Mouse (Mus musculus) cerebellum, postnatal 25 days (tissue): Measurements from ENCODE around the gene 2410131K14Rik.

ENCODE experiments used
- DNase-seq, 2 experiments: peaks; one replicate each; pipeline ENCODE4 v3.0.0; 2021; ENCODE audit warnings: mixed read lengths in 2 of 2

2410131K14Rik gene

DNA sequence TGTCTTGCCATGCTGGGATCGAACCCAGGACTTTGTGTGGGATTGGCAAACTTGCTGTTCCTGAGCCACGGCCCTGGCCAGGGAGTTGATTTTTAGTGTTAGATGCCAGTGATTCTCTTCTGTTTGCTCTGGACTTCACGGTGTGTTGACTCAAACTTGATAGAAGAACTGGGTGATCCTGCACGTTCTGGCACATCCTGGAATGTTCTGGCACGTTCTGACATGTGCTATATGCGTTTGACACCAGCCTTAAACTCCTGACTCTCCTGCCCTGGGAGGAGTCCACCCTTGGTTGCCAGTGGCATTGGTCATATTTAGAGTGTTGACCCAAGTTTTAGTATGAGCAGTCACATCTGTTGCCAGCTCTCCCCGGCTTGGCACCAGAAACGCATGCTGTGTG is 17.4 kb downstream of the 2410131K14Rik start:
- DNase-seq = no peak

DNA sequence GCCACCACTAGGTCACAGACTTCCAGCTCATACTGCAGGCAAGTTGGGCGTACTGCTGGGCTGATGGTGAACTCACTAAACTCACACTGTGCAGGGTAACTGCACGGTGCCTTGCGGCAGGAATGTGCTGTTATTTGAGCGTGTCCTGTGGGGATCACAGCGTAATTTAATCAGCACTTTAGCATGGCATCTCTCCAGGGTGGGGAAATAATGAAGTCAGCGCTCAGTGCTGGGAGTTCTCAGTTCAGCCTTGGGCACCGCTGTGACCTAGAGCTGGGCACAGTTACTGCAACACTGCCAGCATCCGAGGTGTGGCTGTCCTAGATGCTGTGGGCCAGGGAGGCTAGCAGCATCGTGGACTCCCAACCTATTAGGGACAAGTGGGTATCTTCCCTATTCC is 19.3 kb downstream of the 2410131K14Rik start:
- no peak for DNase-seq

DNA sequence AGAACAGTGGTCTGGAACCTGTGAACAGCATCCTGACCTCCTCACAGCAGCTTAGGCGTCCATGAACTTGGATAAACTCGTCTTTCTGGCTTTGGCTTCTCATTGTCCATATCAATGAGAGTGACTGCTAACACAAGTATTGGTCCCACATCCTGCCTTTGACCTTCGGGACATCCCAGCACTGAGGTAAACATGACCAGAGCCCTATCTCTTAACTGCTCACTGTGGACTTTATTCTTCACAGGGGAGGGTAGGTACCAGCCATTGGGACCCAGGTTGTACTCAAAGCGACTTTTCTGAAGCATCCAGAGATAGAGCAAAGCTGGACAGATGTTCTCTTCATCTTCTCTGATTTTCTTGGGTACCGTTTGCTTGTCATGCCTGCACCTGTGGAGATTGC is 20.3 kb downstream of the 2410131K14Rik start:
- DNase-seq = no peak

DNA sequence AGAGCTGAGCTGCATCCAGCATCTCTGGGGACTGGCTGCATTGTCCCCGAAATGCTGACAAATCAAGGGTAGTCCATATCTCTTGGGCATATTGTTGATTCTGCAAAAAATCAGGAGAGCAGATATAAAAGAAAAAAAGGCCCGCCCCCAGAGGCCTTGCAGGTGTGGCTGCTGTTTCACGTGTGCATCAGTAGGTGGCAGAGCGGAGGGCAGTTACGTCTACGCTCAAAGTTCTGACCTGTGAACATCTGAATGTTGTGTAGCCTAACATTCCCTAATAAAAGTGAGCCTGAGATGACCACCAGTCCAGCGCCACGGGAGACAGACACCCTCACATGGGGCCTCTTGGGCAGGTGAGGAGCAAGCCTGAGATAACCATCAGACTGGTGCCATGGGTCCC is 21.3 kb downstream of the 2410131K14Rik start:
- DNase-seq = no peak

DNA sequence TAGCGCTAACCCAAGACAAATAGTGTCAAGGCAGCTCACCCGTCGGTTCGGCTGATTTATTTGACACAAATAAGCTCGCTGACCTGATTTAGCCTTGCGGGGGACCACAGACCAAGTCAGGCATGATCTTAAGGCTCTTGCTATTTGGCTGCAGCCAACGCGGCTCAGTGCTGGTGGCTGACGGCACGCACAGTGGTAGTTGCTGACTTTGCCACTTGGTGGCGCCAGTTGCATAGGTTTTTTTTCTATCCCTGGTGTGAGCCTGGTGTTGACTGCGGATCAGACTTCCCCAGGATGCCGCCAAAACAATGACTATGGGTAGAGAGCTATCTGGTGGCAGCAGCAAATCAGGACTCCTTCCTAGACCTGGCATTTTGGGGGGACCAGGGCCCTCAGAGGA is 24.0 kb downstream of the 2410131K14Rik start:
- peak; percentile 95 for DNase-seq

DNA sequence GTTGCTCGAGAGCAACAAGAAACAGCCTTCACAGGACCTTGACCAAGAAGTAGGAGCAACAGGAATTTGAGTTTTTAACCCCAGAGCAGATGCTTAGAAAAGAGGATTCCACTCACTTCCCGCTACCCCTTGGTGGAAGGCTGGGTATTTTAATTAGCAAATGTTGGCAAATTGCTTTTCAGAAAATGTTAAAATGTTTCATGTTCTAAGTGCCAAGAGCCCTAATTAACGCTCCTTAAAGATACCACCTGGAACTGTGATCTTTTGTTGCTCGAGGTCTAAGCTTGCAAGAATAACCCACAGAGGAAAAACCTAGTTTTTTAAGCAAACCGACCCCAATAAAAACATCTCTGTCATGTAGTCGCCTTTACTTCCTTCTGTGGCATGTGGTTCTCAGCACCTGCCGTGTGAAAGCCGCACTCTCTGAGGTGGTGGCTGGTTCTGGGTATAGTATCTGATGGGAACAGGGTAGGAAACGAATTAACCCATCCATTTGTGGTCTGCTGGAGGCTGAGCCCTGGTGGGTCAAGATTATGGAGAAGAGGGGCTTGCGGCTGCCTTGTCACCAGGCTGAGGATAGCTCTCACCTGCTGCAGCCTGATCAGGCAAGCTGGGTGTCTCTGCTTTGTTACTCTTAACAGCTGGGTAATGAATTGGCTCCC is 26.6 kb downstream of the 2410131K14Rik start:
- no peak for DNase-seq

DNA sequence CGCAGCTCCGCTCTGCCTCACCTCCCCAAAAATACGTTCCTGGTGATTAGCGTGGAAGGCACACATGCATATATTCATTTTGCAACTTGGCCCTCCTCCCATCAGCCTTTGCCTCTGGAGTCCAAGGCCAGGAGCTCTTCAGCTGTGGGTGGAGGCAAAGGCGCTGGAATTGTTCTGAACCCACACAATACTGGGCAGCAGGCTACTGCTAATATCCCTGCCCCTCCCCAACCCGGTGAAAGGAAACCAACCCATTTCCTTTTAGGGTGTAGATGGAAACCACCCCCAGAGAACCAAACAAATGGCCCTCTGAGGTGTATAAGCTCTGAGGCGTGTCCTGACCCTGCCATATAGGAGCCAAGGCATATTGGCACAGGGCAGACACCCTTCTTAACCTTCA is 28.4 kb downstream of the 2410131K14Rik start:
- DNase-seq = no peak

DNA sequence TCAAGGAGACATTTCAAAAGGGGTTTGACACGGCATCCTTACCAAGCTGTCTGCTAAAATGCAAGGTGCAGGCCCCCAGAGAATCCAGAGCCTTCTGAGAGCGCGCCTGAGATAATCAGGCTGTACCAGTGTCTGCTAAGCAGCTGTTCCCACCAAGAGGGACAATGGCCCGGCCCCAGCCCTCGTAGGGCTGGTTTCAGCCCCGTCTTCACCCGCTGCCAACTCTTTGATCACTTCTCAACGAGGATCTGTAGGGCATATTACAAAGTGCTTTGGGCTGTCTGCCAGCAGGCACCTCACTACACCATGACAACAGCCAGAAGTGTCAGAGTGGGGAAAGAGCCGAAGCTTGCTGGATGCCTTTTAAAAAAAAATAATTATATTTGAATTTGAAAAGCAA is 29.5 kb downstream of the 2410131K14Rik start:
- no peak for DNase-seq

DNA sequence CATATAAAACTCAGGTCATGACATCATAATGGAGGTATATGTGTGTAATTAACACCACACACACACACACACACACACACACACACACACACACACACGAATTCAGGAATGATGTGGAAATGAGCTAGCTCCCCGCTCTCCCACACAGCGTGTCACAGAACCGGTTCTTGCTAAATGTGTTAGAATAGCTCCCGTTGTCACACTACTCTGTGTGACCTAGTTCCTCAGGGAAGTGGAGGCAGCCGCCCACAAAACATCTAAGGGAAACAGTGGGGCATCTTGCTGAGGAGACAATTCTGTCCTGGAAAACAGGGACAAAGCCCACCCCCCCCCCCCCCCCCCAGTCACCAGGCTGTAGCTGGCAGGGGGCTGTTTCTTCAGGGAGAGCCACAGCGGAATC is 31.3 kb downstream of the 2410131K14Rik start:
- DNase-seq = no peak

DNA sequence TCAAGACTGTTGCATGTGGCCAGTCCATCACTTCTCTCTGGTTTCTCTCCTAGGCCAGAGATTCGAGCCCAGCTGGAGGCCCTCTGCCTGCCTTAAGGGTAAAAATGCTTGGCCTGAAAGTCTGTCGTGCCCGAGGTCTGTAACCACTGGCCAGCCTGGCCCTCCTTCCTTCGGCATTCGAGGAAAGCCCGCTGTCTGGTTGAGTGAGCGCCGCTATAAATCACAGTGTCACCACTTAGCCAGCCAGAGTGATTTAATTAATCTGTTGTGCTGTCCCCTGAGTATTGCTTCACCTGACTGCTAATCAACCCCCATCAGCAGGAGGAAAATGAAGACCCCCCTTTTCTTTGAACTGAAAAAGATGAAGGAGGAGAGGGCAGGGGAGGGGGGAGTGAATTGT is 31.7 kb downstream of the 2410131K14Rik start:
- DNase-seq = no peak

DNA sequence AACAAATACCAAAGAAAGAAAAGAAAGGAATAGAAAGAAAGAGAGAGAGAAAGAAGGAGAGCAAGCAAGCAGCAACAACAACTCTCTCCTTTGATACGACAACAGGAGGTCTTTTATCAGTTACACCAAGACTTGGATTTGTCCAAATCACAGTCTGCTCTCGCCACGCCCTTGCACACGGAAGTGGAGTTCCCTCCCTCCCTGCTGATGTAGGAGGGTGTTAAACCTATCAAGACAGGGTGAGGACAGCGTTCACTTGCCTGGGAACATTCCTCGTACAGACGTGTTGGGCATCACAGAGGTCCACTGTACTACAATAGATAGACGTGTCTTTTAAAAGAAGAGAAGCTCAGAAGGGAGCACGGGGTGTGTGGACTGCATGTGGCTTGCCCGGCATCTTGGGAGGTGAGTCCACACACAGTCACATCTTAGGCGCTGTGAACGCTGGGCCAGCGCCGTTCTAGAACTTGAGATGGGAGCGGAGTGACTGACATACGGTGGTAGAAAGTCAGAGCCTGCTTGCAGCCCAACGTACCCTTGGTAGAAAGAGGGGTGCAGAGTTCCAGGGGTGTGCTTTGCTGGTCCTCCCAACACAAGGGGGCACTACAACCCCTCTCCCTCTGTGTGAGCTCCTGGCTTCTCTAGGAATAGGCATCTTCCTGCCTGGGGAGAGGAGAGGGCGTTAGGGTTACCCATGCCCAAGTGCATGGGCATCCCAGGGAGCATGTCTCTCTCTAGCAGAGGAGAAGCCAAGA is 32.9 kb downstream of the 2410131K14Rik start:
- DNase-seq = no peak

DNA sequence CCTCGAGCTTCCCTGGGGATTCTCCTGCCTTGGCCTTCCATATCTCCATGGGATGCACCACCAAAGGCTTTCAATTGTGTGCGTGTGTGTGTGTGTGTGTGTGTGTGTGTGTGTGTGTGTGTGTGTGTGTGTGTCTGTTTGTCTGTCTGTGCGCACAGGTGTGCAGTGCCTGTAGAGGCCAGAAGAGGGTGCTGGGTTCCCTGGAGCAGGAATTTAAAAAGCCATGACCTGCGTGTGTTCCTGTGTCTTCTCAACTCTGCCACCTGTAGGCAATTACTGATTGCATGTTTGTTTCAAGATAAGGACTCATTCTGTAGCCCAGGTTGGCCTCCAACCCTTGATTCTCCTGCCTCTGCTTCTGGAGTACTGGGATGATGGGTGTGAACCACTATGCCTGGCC is 46.4 kb downstream of the 2410131K14Rik start:
- no peak for DNase-seq

DNA sequence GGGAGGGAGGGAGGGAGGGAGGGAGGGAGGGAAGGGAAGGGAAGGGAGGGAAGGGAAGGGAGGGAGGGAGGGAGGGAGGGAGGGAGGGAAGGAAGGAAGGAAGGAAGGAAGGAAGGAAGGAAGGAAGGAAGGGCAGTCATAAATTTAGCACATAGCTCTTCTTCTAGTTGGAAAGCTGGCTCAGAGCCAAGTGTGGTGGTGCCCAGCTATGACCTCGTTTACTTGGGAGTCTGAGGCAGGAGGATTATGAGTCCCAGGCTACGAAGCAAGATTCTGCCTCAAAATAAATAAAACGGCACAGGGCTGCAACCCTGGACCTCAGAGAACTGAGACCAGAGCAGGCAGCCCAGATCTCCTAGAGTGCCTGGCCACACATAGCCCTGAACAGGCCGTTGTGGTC is 47.4 kb downstream of the 2410131K14Rik start:
- DNase-seq = no peak

DNA sequence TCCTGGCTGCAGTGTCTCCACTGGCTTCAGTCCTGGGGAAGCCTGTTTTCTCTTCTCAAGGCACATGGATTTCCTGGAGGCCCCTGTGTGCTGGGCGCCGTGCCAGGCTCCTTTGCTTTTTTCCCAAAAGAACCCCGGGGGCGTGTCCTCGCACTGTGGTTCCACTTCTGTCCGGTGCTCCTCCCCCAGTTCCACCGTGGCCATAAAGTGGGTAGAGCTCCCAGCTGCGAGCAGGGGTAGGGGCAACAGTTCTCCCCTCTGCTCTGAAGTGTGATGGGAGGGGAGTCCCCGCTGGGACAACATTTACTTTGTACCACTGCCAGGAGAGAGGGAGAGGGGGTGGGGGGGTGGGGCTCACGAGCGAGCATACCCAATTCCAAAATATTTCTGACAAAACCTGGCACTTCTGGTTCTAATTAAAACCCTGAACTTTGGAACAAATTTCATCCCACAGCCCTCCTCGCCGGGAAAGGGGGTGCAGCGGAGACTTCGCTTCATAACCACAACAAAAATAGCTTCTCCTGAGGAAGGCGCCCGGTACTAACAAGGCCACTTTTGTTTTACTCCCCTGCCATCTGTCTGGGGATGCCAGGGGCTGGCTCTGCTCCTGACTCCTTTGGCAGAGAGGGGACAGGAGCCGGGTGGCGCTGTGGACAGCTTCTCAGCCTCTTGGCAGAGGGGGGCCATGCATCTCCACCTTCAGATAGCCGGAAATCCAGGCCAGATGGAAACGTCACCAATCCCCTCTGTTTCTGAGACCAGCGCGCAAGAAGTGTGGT is 49.2 kb downstream of the 2410131K14Rik start:
- DNase-seq = peak; percentile 75 to 81

DNA sequence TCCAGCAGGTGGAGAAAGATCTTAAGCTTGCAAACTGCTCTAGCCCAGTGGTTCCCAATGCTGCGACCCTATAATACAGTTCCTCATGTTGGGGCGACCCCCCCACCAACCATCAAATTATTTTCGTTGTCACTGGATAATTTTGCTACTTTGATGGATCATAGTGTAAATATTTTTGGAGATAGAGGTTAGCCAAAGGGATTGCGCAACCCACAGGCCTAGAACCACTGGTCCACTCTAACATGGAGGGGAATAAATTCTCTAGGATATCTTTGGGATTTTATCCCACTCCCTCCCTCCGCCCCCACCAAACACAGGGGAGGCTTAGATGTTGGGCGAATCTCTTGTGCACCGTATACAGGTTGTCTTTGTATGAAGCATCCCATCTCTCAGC is 49.8 kb downstream of the 2410131K14Rik start:
- DNase-seq = no peak

DNA sequence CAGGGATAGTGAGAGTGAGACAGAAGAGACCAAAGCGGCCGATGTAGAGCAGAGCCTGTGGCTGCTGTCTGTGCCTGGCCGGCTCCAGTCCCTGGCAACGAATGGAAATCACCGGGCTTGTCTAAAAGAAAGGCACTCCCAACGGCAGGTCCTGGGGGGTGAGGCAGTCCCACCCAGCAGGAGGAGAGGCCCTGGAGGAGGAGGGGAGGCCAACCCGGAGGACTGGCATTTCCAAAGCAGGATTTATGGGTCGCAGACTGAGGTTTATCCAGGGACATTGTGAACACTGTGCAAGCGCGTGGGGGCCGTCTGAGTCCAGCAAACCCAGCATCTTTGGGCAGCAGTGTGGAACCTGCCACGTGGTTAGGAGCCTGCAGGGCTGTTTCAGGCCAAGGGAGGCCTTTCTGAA is 52.3 kb downstream of the 2410131K14Rik start:
- peak; percentile 23 to 29 for DNase-seq

DNA sequence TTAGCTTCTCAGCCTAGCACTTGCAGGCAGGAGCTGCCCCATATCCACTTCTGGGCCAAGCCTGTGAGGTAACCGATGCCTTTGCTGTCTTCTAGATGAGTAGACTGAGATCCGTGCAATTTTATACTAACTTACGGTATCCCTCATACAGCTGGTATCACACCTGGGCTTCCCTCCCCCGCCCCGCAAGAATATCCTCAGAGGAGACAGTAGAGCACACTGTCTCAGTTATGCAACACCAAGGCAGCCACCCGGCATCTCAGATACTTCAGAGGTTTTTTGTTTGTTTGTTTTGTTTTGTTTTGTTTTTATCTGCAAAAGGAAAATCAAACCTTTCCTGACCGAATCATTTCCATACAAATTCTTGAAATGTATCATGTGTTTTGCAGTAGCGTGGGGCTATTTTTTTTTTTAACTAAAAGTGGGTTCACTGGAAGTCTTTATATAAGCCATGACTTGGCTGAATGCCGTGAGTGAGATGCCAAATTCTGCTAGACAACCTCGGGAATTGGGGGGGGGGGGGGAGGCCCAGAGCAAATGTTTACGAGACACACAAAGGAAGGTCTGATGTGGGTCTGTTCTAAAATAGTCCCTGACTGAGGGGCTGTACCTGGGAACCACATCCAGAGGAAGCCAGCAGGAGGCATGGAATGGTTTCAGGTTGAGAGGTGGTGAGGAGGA is 54.8 kb downstream of the 2410131K14Rik start:
- DNase-seq = no peak

DNA sequence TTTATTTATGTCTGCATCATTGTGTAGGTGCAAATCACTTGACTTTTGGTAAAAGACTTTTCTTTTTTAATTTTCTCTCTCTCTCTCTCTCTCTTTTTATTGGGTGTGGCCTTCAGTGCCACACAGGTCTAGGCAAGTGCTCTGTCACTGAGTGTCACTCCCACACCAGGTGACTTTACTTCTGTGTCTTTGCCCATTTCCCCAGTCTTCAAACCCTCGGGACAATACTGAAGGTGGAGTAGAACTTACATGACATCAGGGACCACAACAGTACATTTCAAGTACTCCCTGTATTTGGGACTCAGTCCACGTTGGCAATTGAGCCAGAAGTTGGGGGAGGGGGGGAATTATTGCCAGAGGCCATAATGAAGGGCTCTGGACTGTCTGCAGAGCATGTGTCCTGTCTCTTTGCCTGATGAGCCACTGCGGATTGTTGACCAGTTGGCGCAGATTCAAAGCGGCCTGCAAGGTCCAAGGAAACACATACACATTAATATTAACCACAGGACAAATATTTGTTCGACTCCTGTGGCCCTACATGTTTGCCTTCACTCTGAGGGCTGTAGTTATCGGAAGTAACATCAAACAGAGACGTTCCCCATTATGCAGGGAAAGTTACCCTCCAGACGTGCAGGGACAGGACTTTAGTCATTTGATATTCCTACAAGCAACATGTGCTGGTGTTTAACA is 57.6 kb downstream of the 2410131K14Rik start:
- no peak for DNase-seq

DNA sequence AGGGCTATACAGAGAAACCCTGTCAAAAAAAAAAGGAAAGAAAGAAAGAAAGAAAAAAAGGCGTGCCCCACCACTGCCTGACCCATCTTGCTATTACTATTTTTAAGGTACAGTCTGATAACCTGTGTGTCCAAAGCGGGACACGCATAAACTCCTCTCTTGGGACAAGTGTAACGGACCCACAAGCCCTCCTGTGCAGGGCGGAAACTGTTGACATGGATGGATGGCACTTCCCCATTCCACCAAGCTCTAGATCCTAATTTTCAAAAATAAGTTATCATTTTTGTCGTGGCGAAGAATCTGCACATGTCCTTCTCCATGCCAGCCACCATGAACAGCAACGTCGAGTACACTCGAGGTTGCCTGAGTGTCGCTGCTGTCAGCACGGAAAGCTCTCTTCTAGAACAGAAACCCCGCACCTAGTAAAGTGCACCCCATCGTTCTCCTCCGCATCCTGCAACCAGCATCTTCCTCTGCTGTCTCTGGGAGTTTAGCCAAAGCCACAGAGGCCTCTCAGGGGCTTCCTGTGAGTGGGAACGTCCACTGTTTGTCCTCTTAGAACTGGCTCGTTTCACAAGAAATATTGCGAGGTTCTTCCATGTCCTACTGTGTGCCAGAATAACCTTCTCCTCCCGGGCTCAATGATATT is 60.1 kb downstream of the 2410131K14Rik start:
- no peak for DNase-seq

DNA sequence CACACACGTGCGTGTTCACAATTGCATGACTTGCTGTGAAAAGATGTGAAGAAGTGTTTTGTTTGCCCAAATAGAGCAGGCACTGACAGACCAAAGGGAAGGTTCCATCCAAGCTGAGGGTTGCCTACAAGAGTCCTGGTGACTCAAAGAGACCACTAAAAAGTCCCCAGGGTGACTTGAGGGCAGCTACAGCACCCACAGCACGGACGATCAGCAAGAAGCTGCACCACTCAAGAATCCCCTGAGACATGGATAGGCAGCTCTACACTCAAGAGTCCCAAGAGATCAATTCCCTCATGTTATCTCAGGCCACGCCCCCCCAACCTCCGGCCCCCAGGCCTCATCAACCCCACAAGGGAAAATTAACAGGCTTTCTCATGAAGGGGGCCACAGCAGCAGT is 65.4 kb downstream of the 2410131K14Rik start:
- no peak for DNase-seq

DNA sequence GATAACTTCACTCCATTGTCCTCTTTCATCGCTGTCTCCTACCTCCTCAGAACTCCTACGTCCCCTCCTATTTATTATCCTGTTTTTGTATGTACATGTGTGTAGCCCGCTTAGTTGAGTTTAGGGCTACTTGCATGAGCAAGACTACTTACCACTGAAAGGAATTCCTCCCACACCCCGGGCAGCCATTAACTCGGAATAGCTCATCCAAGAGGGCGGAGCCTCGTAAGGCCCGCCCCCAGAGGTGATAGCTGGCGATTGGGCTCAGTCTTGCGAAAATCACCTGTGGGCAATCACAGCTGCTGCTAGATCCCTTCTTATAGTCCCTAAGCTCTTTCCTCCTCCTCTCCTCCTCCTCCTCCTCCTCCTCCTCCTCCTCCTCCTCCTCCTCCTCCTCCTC is 66.2 kb downstream of the 2410131K14Rik start:
- no peak for DNase-seq

DNA sequence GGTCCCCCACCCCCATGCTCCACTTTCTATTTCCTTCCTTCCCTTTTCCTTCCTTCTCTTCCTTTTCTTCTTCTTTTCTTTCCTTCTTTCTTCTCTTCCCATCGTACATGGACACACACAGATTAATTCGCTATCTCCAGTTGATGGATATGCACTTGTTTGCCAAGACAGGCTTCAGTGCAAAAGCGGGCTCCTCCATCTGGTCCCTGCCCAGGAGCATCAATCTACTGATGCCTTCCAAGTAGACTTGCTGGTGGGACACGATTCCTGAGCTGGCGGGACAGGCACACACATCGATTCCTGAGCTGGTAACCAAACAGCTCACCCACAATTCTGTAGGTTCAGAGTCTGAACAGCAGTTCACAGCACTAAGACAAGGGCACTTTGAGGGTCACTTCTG is 68.7 kb downstream of the 2410131K14Rik start:
- no peak for DNase-seq
